Comparison of ENCODE assay signal across 8 mouse cellular contexts in genomic region chr1:34164616-34165295, GRCm38 (mm10).
DNase-seq lines count a peak whose midpoint lies in the region; ATAC-seq lines count a peak whose summit lies in the region.

No protein-coding gene starts in this region.

- H3K9ac ChIP-seq in hindbrain, embryonic 16.5 days (ENCODE audit: low read depth, low read length) = no peak overlapping the region

- 67% methylated on average over 14 of the region's 14 CpGs for WGBS in hindbrain, embryonic 16.5 days

- H3K4me3 ChIP-seq in hindbrain, embryonic 16.5 days (ENCODE audit: low read length) = no peak overlapping the region

- peak; percentile 92 for DNase-seq in NIH3T3 (ENCODE audit: low read depth)
- peak; percentile 82 to 88 for DNase-seq in cerebellum, adult 18-20 months
- DNase-seq in layer of hippocampus, postnatal 14 days (ENCODE audit: low spot score in 2 of 2) = peak; percentile 82 to 89
- peak; percentile 80 for DNase-seq in mesoderm, embryonic 11.5 days (ENCODE audit: low read depth, low spot score)
- peak; percentile 93 for DNase-seq in right cerebral cortex, postnatal 4 days

- H3K9me3 ChIP-seq in hindbrain, embryonic 16.5 days (ENCODE audit: control insufficient read depth, low read length) = no peaks in the 10 kb centered on the region

- peaks cover 5% of the 10 kb centered on the region for H3K4me1 ChIP-seq in hindbrain, embryonic 16.5 days (ENCODE audit: control insufficient read depth, insufficient read depth, low read depth, low read length)

- peaks cover 23% of the 10 kb centered on the region for H3K36me3 ChIP-seq in hindbrain, embryonic 16.5 days (ENCODE audit: control insufficient read depth, insufficient read depth, low read length)

- H3K27me3 ChIP-seq in hindbrain, embryonic 16.5 days (replicated peaks; ENCODE audit: control insufficient read depth, insufficient read depth, low read length) = no peaks in the 10 kb centered on the region

- ATAC-seq in frontal cortex, adult (ENCODE audit: low TSS enrichment) = peak; percentile 52
- ATAC-seq in hindbrain, embryonic 16.5 days = peak; percentile 68
- ATAC-seq in megakaryocyte, adult 5-6 weeks (ENCODE audit: poor library complexity, severe bottlenecking) = no peak

- no peak overlapping the region for H3K4me2 ChIP-seq in hindbrain, embryonic 16.5 days (ENCODE audit: low read length)

- no peak overlapping the region for H3K27ac ChIP-seq in hindbrain, embryonic 16.5 days (ENCODE audit: low read depth, low read length)
